Mouse (Mus musculus): ENCODE results near the gene Raly. TPM values are rescaled to one million over a fixed set of nuclear protein-coding genes. Genes with fewer than 3 reads are reported as not detected.

Gene Raly
- total RNA-seq (2018; cell fraction: chromatin; rRNA removed): 10 to 100 TPM; 39.9 to 68.0 (median 57.2) TPM
- total RNA-seq (2018; cell fraction: cytosol; rRNA removed): 100 to 1,000 TPM in 22 of 26 experiments, 10 to 100 TPM in 4; 92.8 to 124 (median 110) TPM
- 10 to 100 TPM; 39.2 to 77.8 (median 55.0) TPM for total RNA-seq (2018; cell fraction: nucleus; rRNA removed)
- 115 to 167 TPM (median 115 TPM) in 3 replicates for polyA plus RNA-seq (2018)

- WGBS (ENCODE audit: missing documents): under 1% methylated on average over 41 of the region's 89 CpGs
- Histone ChIP-seq H3K27ac (peak within 1 kb of the TSS; percentile 51), H3K4me3 (ENCODE audit: inconsistent target) (peak within 1 kb of the TSS; percentile 88), H3K36me3 (ENCODE audit: inconsistent target) (no peaks in the 10 kb centered on the region), H3K79me2 (ENCODE audit: inconsistent target) (peaks cover 41% of the 10 kb centered on the region)
Measured at GRCm38 (mm10) chr2:154790656-154791483, at the start of gene Raly, which contains the start of gene a. Gene Raly (plus strand): TSS chr2:154791096. Gene a (plus strand): TSS chr2:154791402.

DNA sequence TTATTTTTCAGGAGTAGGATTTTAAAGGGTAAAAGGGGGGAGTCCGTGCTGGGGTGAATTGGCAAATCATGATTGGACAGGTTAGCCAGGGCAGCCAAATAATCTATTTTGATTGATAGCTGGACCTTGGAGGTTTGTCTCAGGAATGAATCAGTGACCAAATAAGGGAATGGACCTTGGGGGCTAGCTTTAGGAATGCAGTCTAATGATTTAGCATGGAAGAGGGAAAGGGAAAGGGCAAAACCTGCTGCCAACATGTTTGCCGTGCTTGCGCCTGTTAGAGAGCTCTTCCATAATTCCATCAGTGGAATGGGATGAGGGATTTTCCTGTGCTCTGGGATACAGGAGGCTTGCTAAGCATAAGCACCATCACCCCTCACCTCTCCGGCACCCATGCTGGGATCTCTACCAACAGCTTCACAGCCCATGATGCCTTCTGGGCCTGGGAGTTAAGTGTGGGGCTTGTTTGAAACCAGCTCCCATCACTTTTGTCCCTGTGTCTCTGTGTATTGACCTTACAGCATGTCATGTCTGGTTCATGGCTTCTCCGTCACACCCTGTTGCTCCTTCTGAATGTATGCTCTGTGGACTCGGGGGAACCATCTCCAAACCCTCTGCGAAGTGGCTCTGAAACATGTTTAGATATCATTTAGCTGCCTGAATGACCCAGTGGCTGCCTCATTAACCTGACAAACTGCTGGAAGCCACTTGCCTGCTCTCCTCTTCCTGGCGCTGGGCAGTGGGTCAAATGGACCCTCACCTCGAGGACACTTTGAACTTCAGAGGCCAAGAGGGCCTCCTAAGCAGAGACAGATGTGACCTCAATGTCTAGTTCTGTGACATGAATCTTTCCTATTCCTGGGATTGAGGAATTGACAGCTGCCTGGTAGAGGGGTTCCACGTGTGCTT lies 47.7 kb upstream of the Raly start:
- H3K79me2 ChIP-seq (ENCODE audit: inconsistent target): no peaks in the 10 kb centered on the region
- H3K36me3 ChIP-seq (ENCODE audit: inconsistent target): no peaks in the 10 kb centered on the region
- no peak overlapping the region for H3K27ac ChIP-seq
- no peak overlapping the region for H3K4me3 ChIP-seq (ENCODE audit: inconsistent target)
- 92% methylated on average over 10 of the region's 10 CpGs for WGBS (ENCODE audit: missing documents)

GRCm38 (mm10) chr2:154743915-154744314 lies 47.0 kb upstream of the Raly start:
- WGBS (ENCODE audit: missing documents): 95% methylated on average over 4 of the region's 4 CpGs

GRCm38 (mm10) chr2:154748383-154748782 lies 42.5 kb upstream of the Raly start:
- H3K4me3 ChIP-seq (ENCODE audit: inconsistent target): no peak overlapping the region
- H3K36me3 ChIP-seq (ENCODE audit: inconsistent target): no peaks in the 10 kb centered on the region
- no peak overlapping the region for H3K27ac ChIP-seq
- H3K79me2 ChIP-seq (ENCODE audit: inconsistent target): no peaks in the 10 kb centered on the region
- WGBS (ENCODE audit: missing documents): 90% methylated on average over 2 of the region's 2 CpGs

More at GRCm38 (mm10) chr2:154743915-154744314, 47.0 kb upstream of the Raly start:
- no peak overlapping the region for H3K27ac ChIP-seq
- no peaks in the 10 kb centered on the region for H3K36me3 ChIP-seq (ENCODE audit: inconsistent target)
- no peak overlapping the region for H3K4me3 ChIP-seq (ENCODE audit: inconsistent target)
- H3K79me2 ChIP-seq (ENCODE audit: inconsistent target): no peaks in the 10 kb centered on the region

DNA sequence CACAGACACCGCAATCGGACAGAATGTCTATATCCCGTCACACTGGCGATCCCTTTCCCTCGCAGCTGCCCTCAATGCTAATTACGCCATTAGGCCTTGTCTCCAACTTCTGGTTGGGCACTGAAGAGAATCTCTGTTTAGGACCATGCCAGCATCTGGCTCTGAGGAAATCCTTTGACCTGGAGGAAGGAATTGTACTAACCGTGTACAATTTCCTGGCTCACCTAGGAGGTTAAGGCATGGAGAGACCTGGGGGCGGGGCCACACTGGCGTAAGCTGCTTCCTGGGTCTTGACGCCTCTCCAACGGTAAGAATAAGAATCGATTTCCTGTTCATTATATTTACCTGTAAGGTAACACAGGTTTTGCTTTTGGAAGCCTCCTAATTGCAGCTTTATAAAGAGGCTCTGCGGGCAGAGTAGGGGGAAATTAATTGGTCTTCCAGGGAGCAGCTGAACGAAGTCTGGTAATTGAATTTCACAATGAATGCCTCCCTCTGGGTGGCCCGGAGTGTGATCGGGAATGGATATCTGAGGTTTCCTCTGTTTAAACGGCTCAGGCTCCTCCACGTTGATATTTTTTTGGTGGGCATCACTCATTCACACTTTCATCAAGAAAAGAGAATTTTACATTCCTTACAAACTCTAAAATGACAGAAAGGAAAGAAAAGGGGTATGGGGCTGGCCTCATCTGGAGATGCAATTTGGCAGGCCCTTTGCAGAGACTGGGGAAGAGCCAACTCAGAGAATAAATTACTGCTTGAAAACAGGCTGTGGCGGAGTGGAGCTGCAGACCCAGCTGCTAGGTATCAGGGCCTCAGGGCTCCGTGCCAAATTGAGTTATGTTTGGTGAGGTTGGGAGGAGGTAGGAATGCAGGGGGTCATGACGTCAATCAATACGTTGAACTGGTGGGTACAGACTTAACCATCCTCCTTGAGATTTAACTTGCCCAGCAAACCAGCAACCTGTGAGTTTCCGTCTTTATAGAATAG lies 41.6 kb upstream of the Raly start:
- Histone ChIP-seq H3K79me2 (ENCODE audit: inconsistent target) (no peaks in the 10 kb centered on the region), H3K27ac (no peak overlapping the region), H3K4me3 (ENCODE audit: inconsistent target) (no peak overlapping the region), H3K36me3 (ENCODE audit: inconsistent target) (no peaks in the 10 kb centered on the region)
- 90% methylated on average over 23 of the region's 23 CpGs for WGBS (ENCODE audit: missing documents)

GRCm38 (mm10) chr2:154751924-154752323 lies 39.0 kb upstream of the Raly start:
- Histone ChIP-seq H3K79me2 (ENCODE audit: inconsistent target) (no peaks in the 10 kb centered on the region), H3K4me3 (ENCODE audit: inconsistent target) (no peak overlapping the region), H3K36me3 (ENCODE audit: inconsistent target) (no peaks in the 10 kb centered on the region), H3K27ac (no peak overlapping the region)
- 42% methylated on average over 7 of the region's 8 CpGs for WGBS (ENCODE audit: missing documents)

DNA sequence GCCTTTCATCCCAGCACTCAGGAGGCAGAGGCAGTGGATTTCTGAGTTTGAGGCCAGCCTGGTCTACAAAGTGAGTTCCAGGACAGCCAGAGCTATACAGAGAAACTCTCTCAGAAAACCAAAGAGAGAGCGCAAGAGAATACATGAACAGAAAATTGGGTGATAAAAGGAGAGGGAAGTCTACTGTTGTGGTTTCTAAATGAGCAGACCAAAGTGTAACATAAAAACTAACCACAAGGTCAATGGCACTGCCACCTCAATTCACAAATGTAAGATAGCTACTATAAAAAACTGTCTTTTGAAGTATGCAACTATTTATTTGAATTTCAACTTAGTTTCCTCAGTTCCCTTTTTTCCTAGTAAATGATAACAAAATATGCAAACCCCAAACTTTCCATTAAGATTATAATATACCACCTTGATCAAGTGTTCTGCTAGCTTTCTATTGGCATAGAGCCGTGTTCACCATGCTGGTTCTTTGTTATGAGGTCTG lies 36.8 kb upstream of the Raly start:
- 88% methylated on average over 2 of the region's 2 CpGs for WGBS (ENCODE audit: missing documents)
- Histone ChIP-seq H3K79me2 (ENCODE audit: inconsistent target) (no peaks in the 10 kb centered on the region), H3K36me3 (ENCODE audit: inconsistent target) (no peaks in the 10 kb centered on the region), H3K4me3 (ENCODE audit: inconsistent target) (no peak overlapping the region), H3K27ac (no peak overlapping the region)

DNA sequence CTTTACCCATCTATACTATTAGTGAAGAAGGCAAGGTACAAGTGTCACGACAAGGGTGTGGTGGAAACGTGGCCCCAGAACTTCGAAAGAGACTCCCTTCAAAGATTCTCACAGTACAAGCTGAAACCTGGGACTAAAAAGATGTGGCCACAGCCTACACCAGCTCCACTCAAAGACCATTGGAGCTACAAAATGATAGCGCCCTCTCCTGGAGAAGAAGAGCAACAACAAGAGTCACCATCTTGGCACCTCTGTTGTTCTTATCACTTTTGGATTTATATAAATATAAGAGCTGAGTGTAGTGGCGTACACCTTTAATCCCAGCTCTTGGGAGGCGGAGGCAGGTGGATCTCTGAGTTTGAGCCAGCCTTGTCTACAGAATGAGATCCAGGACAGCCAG lies 35.1 kb upstream of the Raly start:
- WGBS (ENCODE audit: missing documents): 80% methylated on average over 6 of the region's 6 CpGs

DNA sequence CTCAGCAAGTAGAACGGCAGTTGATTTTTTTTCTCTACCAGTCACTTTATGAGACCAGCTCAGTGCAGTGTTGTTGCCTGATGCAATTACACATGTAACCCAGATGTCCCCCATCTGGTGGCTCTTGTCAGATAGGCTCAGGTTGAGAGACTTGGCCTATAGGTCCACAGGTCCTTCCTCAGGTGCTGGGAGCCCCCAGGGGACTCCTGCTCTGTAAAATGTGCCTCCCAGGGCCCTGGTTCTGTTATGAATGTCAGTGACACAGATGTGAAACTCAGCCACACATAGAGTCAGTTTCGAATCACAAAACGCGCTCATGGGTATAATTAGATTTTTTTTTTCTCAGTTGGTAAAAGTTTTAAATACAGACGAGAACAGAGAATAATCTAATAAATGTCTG lies 33.2 kb upstream of the Raly start:
- WGBS (ENCODE audit: missing documents): 95% methylated on average over 5 of the region's 5 CpGs

More for the DNA sequence above, 35.1 kb upstream of the Raly start:
- Histone ChIP-seq H3K27ac (no peak overlapping the region), H3K36me3 (ENCODE audit: inconsistent target) (no peaks in the 10 kb centered on the region), H3K79me2 (ENCODE audit: inconsistent target) (no peaks in the 10 kb centered on the region), H3K4me3 (ENCODE audit: inconsistent target) (no peak overlapping the region)

DNA sequence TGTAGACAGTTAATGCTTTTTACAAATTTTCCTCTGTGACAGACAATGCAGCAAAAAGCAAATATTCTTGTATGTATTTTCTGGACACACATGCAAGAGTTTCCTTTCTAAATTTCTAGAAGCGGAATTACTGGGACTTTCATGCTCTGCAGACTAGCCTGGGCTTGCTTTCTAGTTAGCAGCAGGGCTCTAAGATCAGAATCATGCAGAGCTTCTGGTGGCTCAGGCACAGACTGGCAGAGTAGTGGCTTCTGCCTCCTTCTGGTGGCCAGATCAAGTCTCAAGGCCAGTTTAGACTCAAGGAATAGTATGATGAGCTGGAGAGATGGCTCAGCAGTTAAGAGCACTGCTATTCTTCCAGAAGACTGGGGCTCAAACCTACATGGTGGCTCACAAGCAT lies 32.4 kb upstream of the Raly start:
- no peak overlapping the region for H3K27ac ChIP-seq
- no peak overlapping the region for H3K4me3 ChIP-seq (ENCODE audit: inconsistent target)
- WGBS (ENCODE audit: missing documents): 100% methylated on average over 1 of the region's 1 CpGs
- no peaks in the 10 kb centered on the region for H3K36me3 ChIP-seq (ENCODE audit: inconsistent target)
- no peaks in the 10 kb centered on the region for H3K79me2 ChIP-seq (ENCODE audit: inconsistent target)

More for the DNA sequence above, 33.2 kb upstream of the Raly start:
- no peaks in the 10 kb centered on the region for H3K79me2 ChIP-seq (ENCODE audit: inconsistent target)
- H3K36me3 ChIP-seq (ENCODE audit: inconsistent target): no peaks in the 10 kb centered on the region
- H3K4me3 ChIP-seq (ENCODE audit: inconsistent target): no peak overlapping the region
- no peak overlapping the region for H3K27ac ChIP-seq

- no peak overlapping the region for H3K27ac ChIP-seq
- no peak overlapping the region for H3K4me3 ChIP-seq (ENCODE audit: inconsistent target)
- H3K79me2 ChIP-seq (ENCODE audit: inconsistent target): no peaks in the 10 kb centered on the region
- 90% methylated on average over 3 of the region's 3 CpGs for WGBS (ENCODE audit: missing documents)
- no peaks in the 10 kb centered on the region for H3K36me3 ChIP-seq (ENCODE audit: inconsistent target)
Measured at GRCm38 (mm10) chr2:154763226-154763625, 27.7 kb upstream of the Raly start.

GRCm38 (mm10) chr2:154764828-154765497 lies 25.9 kb upstream of the Raly start:
- Histone ChIP-seq H3K27ac (peak overlapping the region; percentile 17; the same call in 1 of the 2 replicates), H3K4me3 (ENCODE audit: inconsistent target) (no peak overlapping the region), H3K79me2 (ENCODE audit: inconsistent target) (no peaks in the 10 kb centered on the region), H3K36me3 (ENCODE audit: inconsistent target) (no peaks in the 10 kb centered on the region)
- WGBS (ENCODE audit: missing documents): 89% methylated on average over 9 of the region's 9 CpGs

- H3K79me2 ChIP-seq (ENCODE audit: inconsistent target): no peaks in the 10 kb centered on the region
- H3K4me3 ChIP-seq (ENCODE audit: inconsistent target): no peak overlapping the region
- H3K36me3 ChIP-seq (ENCODE audit: inconsistent target): no peaks in the 10 kb centered on the region
- WGBS (ENCODE audit: missing documents): 3% methylated on average over 8 of the region's 8 CpGs
- peak overlapping the region; percentile 17; the same call in 1 of the 2 replicates for H3K27ac ChIP-seq
Measured at GRCm38 (mm10) chr2:154765554-154766008, 25.3 kb upstream of the Raly start.

All from macrophage (primary cell).